Mouse (Mus musculus): Measurements from ENCODE around the gene Wscd2. TPM values are rescaled to one million over a fixed set of nuclear protein-coding genes. Genes with fewer than 3 reads are reported as not detected.
A peak's percentile ranks its signal among the peaks of the same experiment; 100 is the strongest.

Gene Wscd2
- total and polyA plus RNA-seq, 2 experiments from 2014 or later, result 10.2 to 25.1 TPM

GRCm38 (mm10) chr5:113504654-113505053 is 14.5 kb downstream of the Wscd2 start:
- DNase-seq, result peak; percentile 29
- Histone ChIP-seq H3K4me1 (ENCODE audit: insufficient read depth) (peaks cover 11% of the 10 kb centered on the region), H3K4me3 (ENCODE audit: low read depth, low read length) (no peak overlapping the region), H3K27me3 (ENCODE audit: insufficient read depth, low read length) (no peaks in the 10 kb centered on the region), H3K9ac (0 out of 2 replicates have a peak overlapping the region, but pooled peaks have one; percentile 4), H3K27ac (ENCODE audit: low read depth, low read length) (peak overlapping the region; percentile 47; the same call in 1 of the 2 replicates), H3K4me2 (ENCODE audit: low read depth) (no peak overlapping the region), H3K36me3 (ENCODE audit: insufficient read depth) (no peaks in the 10 kb centered on the region), H3K9me3 (ENCODE audit: low read length) (no peaks in the 10 kb centered on the region)
- WGBS, result 15% methylated on average over 4 of the region's 4 CpGs
- TF ChIP-seq CTCF (IDR thresholded peaks at IDR 0.05; ENCODE audit: low read depth), result no peak
- peak; percentile 37; the same call in 1 of the 2 replicates for ATAC-seq

GRCm38 (mm10) chr5:113506065-113506464 is 15.9 kb downstream of the Wscd2 start:
- Histone ChIP-seq H3K9me3 (ENCODE audit: low read length) (no peaks in the 10 kb centered on the region), H3K4me1 (ENCODE audit: insufficient read depth) (peaks cover 11% of the 10 kb centered on the region), H3K4me2 (ENCODE audit: low read depth) (no peak overlapping the region), H3K36me3 (ENCODE audit: insufficient read depth) (no peaks in the 10 kb centered on the region), H3K27me3 (ENCODE audit: insufficient read depth, low read length) (no peaks in the 10 kb centered on the region), H3K9ac (no peak overlapping the region), H3K4me3 (ENCODE audit: low read depth, low read length) (no peak overlapping the region), H3K27ac (ENCODE audit: low read depth, low read length) (no peak overlapping the region)
- ATAC-seq (no peak), DNase-seq (no peak)
- WGBS, result 87% methylated on average over 6 of the region's 6 CpGs
- TF ChIP-seq CTCF (IDR thresholded peaks at IDR 0.05; ENCODE audit: low read depth), result no peak

GRCm38 (mm10) chr5:113506779-113507178 is 16.6 kb downstream of the Wscd2 start:
- TF ChIP-seq CTCF (IDR thresholded peaks at IDR 0.05; ENCODE audit: low read depth), result no peak
- H3K9me3 ChIP-seq (ENCODE audit: low read length), result no peaks in the 10 kb centered on the region
- DNase-seq, result no peak
- no peak overlapping the region for H3K27ac ChIP-seq (ENCODE audit: low read depth, low read length)
- H3K4me3 ChIP-seq (ENCODE audit: low read depth, low read length), result no peak overlapping the region
- ATAC-seq, result no peak
- 90% methylated on average over 5 of the region's 5 CpGs for WGBS
- H3K9ac ChIP-seq, result no peak overlapping the region
- no peaks in the 10 kb centered on the region for H3K36me3 ChIP-seq (ENCODE audit: insufficient read depth)
- no peaks in the 10 kb centered on the region for H3K27me3 ChIP-seq (ENCODE audit: insufficient read depth, low read length)
- no peak overlapping the region for H3K4me2 ChIP-seq (ENCODE audit: low read depth)
- peaks cover 11% of the 10 kb centered on the region for H3K4me1 ChIP-seq (ENCODE audit: insufficient read depth)

- no peaks in the 10 kb centered on the region for H3K36me3 ChIP-seq (ENCODE audit: insufficient read depth)
- 89% methylated on average over 4 of the region's 4 CpGs for WGBS
- no peak overlapping the region for H3K4me3 ChIP-seq (ENCODE audit: low read depth, low read length)
- DNase-seq (no peak), ATAC-seq (no peak)
- H3K27ac ChIP-seq (ENCODE audit: low read depth, low read length), result no peak overlapping the region
- no peak for TF ChIP-seq CTCF (IDR thresholded peaks at IDR 0.05; ENCODE audit: low read depth)
- H3K4me1 ChIP-seq (ENCODE audit: insufficient read depth), result peaks cover 3% of the 10 kb centered on the region; the same call in 1 of the 2 replicates
- H3K9ac ChIP-seq, result no peak overlapping the region
- H3K9me3 ChIP-seq (ENCODE audit: low read length), result no peaks in the 10 kb centered on the region
- no peaks in the 10 kb centered on the region for H3K27me3 ChIP-seq (ENCODE audit: insufficient read depth, low read length)
- no peak overlapping the region for H3K4me2 ChIP-seq (ENCODE audit: low read depth)
These were observed 19.0 kb downstream of the Wscd2 start for GRCm38 (mm10) chr5:113509167-113509566.

GRCm38 (mm10) chr5:113513640-113514039 is 23.5 kb downstream of the Wscd2 start:
- Histone ChIP-seq H3K9me3 (ENCODE audit: low read length) (no peaks in the 10 kb centered on the region), H3K27me3 (ENCODE audit: insufficient read depth, low read length) (no peaks in the 10 kb centered on the region), H3K4me3 (ENCODE audit: low read depth, low read length) (no peak overlapping the region), H3K9ac (no peak overlapping the region), H3K27ac (ENCODE audit: low read depth, low read length) (peak overlapping the region; percentile 54; the same call in 1 of the 2 replicates), H3K4me1 (ENCODE audit: insufficient read depth) (peaks cover 12% of the 10 kb centered on the region; the same call in 1 of the 2 replicates), H3K4me2 (ENCODE audit: low read depth) (no peak overlapping the region), H3K36me3 (ENCODE audit: insufficient read depth) (no peaks in the 10 kb centered on the region)
- 41% methylated on average over 8 of the region's 8 CpGs for WGBS
- no peak for TF ChIP-seq CTCF (IDR thresholded peaks at IDR 0.05; ENCODE audit: low read depth)
- ATAC-seq, result peak; percentile 34; the same call in 1 of the 2 replicates
- DNase-seq, result peak; percentile 69

- ATAC-seq (no peak), DNase-seq (no peak)
- Histone ChIP-seq H3K36me3 (ENCODE audit: insufficient read depth) (no peaks in the 10 kb centered on the region), H3K9me3 (ENCODE audit: low read length) (no peaks in the 10 kb centered on the region), H3K4me2 (ENCODE audit: low read depth) (no peak overlapping the region), H3K9ac (no peak overlapping the region), H3K27ac (ENCODE audit: low read depth, low read length) (no peak overlapping the region), H3K4me1 (ENCODE audit: insufficient read depth) (peaks cover 12% of the 10 kb centered on the region; the same call in 1 of the 2 replicates), H3K27me3 (ENCODE audit: insufficient read depth, low read length) (no peaks in the 10 kb centered on the region), H3K4me3 (ENCODE audit: low read depth, low read length) (no peak overlapping the region)
- TF ChIP-seq CTCF (IDR thresholded peaks at IDR 0.05; ENCODE audit: low read depth), result no peak
- WGBS, result 63% methylated on average over 6 of the region's 6 CpGs
These were observed 23.9 kb downstream of the Wscd2 start for GRCm38 (mm10) chr5:113514062-113514461.

- H3K27me3 ChIP-seq (ENCODE audit: insufficient read depth, low read length), result no peaks in the 10 kb centered on the region
- H3K9me3 ChIP-seq (ENCODE audit: low read length), result no peaks in the 10 kb centered on the region
- 29% methylated on average over 14 of the region's 14 CpGs for WGBS
- no peak overlapping the region for H3K4me2 ChIP-seq (ENCODE audit: low read depth)
- peak; percentile 44 for ATAC-seq
- no peak for DNase-seq
- H3K4me1 ChIP-seq (ENCODE audit: insufficient read depth), result peaks cover 12% of the 10 kb centered on the region; the same call in 1 of the 2 replicates
- peak overlapping the region; percentile 45; the same call in 1 of the 2 replicates for H3K27ac ChIP-seq (ENCODE audit: low read depth, low read length)
- H3K36me3 ChIP-seq (ENCODE audit: insufficient read depth), result no peaks in the 10 kb centered on the region
- 0 out of 2 replicates have a peak, but pooled peaks have one; percentile 19 for TF ChIP-seq CTCF (IDR thresholded peaks at IDR 0.05; ENCODE audit: low read depth)
- no peak overlapping the region for H3K4me3 ChIP-seq (ENCODE audit: low read depth, low read length)
- H3K9ac ChIP-seq, result no peak overlapping the region; the same call in 1 of the 2 replicates
These were observed 26.2 kb downstream of the Wscd2 start for GRCm38 (mm10) chr5:113516119-113516872.

Data from forebrain, postnatal 0 days (tissue).